Comparison of ENCODE assay signal across 26 mouse cellular contexts in the genomic region with DNA sequence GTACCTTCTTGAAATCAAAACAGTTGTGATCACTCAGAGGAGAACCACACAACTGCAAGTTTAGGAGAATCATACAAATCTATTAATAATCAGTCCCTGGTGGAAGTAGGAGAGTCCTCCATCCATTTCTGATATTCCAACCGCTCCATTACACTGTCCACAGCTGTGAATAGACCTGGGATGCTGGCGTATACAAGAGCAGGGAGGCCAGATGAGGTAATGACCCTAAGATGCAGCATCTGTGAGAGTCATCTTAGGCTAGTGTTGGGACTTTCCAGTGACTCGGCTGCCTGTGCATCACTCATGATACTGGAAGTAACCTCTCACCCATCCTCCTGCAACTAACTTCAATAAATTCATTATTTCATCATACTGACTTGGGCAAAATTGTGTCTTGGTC.
A peak's percentile ranks its signal among the peaks of the same experiment; 100 is the strongest.
DNase-seq lines count a peak whose midpoint lies in the region; ATAC-seq and TF ChIP-seq lines count a peak whose summit lies in the region.
"Had no signal": no experiment of that assay in that cellular context is flagged by ENCODE, and none has a peak within 500 bp of the region (broad histone marks: within the 10 kb centered on the region; RNA-seq: fewer than 3 reads in every experiment).

No protein-coding gene starts in this region.

- H3K27ac ChIP-seq in embryonic facial prominence, embryonic 11.5 days (replicated peaks; ENCODE audit: low read depth, low read length), result no peak overlapping the region
- no peak overlapping the region for H3K27ac ChIP-seq in embryonic facial prominence, embryonic 10.5 days (replicated peaks)
- H3K27ac ChIP-seq in cerebellum, adult 2 months (ENCODE audit: insufficient read depth, low read length), result no peak overlapping the region
- H3K27ac ChIP-seq: embryonic facial prominence, embryonic 13.5 days; embryonic facial prominence, embryonic 15.5 days; forebrain, embryonic 10.5 days; forebrain, embryonic 12.5 days had no signal

- no peak for TF ChIP-seq POLR2A in cerebellum, adult 2 months (IDR thresholded peaks at IDR 0.05; ENCODE audit: borderline replicate concordance, insufficient read depth, low read length)

- intact Hi-C loops in gastrocnemius, postnatal 14 days (cut with DNase I; ENCODE audit: low total_unique reads), result no loop called here
- intact Hi-C loops in gastrocnemius, postnatal 36 days (cut with DNase I), result no loop called here

- H3K4me2 ChIP-seq in embryonic facial prominence, embryonic 11.5 days (ENCODE audit: low read depth, low read length), result no peak overlapping the region
- H3K4me2 ChIP-seq: embryonic facial prominence, embryonic 13.5 days; embryonic facial prominence, embryonic 15.5 days; forebrain, embryonic 12.5 days had no signal

- no peaks in the 10 kb centered on the region for H3K27me3 ChIP-seq in embryonic facial prominence, embryonic 11.5 days (ENCODE audit: control insufficient read depth, insufficient read depth, low read length)
- no peaks in the 10 kb centered on the region for H3K27me3 ChIP-seq in embryonic facial prominence, embryonic 10.5 days (replicated peaks; ENCODE audit: low read depth, poor library complexity, severe bottlenecking)
- no peaks in the 10 kb centered on the region for H3K27me3 ChIP-seq in cerebellum, adult 2 months (ENCODE audit: control insufficient read depth, insufficient read depth, low read length)
- H3K27me3 ChIP-seq: embryonic facial prominence, embryonic 13.5 days; embryonic facial prominence, embryonic 15.5 days; forebrain, embryonic 12.5 days; Patski had no signal

- H3K9me3 ChIP-seq in embryonic facial prominence, embryonic 11.5 days (replicated peaks; ENCODE audit: control insufficient read depth, low read length), result no peaks in the 10 kb centered on the region
- no peaks in the 10 kb centered on the region for H3K9me3 ChIP-seq in embryonic facial prominence, embryonic 10.5 days
- H3K9me3 ChIP-seq: embryonic facial prominence, embryonic 13.5 days; embryonic facial prominence, embryonic 15.5 days; forebrain, embryonic 10.5 days; forebrain, embryonic 12.5 days had no signal

- WGBS in embryonic facial prominence, embryonic 11.5 days, result 87% methylated on average over 3 of the region's 3 CpGs
- 90% methylated on average over 3 of the region's 3 CpGs for WGBS in embryonic facial prominence, embryonic 10.5 days
- WGBS in cerebellum, adult 2 months, result 94% methylated on average over 3 of the region's 3 CpGs

- H3K4me1 ChIP-seq in embryonic facial prominence, embryonic 11.5 days (ENCODE audit: control insufficient read depth, insufficient read depth, low read length), result no peaks in the 10 kb centered on the region
- no peaks in the 10 kb centered on the region for H3K4me1 ChIP-seq in embryonic facial prominence, embryonic 10.5 days
- no peaks in the 10 kb centered on the region; the same call in 1 of the 2 replicates for H3K4me1 ChIP-seq in cerebellum, adult 2 months (ENCODE audit: control insufficient read depth, insufficient read depth, low read length)

- no peak for TF ChIP-seq CTCF in cerebellum, adult 2 months (IDR thresholded peaks at IDR 0.05; ENCODE audit: borderline replicate concordance, insufficient read depth, low read depth, low read length)

- ATAC-seq in embryonic facial prominence, embryonic 11.5 days (replicated peaks; ENCODE audit: insufficient number of reproducible peaks, low FRiP score, low TSS enrichment, low read depth), result 0 out of 2 replicates have a peak, but pooled peaks have one; percentile 52
- ATAC-seq: activated CD4-positive, CD25-positive, alpha-beta regulatory T cell, adult 4 months; forebrain, embryonic 14.5 days; forebrain, embryonic 16.5 days; Patski had no signal

- no peak for DNase-seq in embryonic facial prominence, embryonic 11.5 days (ENCODE audit: low spot score)
- DNase-seq in embryonic facial prominence, embryonic 10.5 days (ENCODE audit: low spot score), result no peak
- peak; percentile 8 for DNase-seq in gastrocnemius, postnatal 14 days
- no peak for DNase-seq in gastrocnemius, postnatal 36 days
- peak; percentile 78 for DNase-seq in heart, adult 11 months
- no peak for DNase-seq in heart, postnatal 4 days
- DNase-seq in skeletal muscle tissue, adult 2 months (ENCODE audit: low read depth, low spot score), result peak; percentile 33
- no peak for DNase-seq in cerebellum, adult 2 months
- DNase-seq: adrenal gland, adult 8-10 months; adrenal gland, postnatal 14 days; adrenal gland, postnatal 36 days; cerebellum, adult 11-12 months; cerebellum, adult 8-10 months; cerebellum, adult 9-11 months; cerebellum, postnatal 14 days; cerebellum, postnatal 36 days; embryo, embryonic 11 days had no signal

- no peak overlapping the region for H3K9ac ChIP-seq in embryonic facial prominence, embryonic 11.5 days (replicated peaks; ENCODE audit: low read length)
- H3K9ac ChIP-seq: embryonic facial prominence, embryonic 13.5 days; embryonic facial prominence, embryonic 15.5 days; forebrain, embryonic 12.5 days had no signal

- H3K36me3 ChIP-seq in embryonic facial prominence, embryonic 11.5 days (replicated peaks; ENCODE audit: control insufficient read depth, insufficient read depth, low read depth, low read length), result no peaks in the 10 kb centered on the region
- no peaks in the 10 kb centered on the region for H3K36me3 ChIP-seq in embryonic facial prominence, embryonic 10.5 days (replicated peaks)
- H3K36me3 ChIP-seq: embryonic facial prominence, embryonic 13.5 days; embryonic facial prominence, embryonic 15.5 days; forebrain, embryonic 10.5 days; forebrain, embryonic 12.5 days had no signal

- H3K4me3 ChIP-seq in embryonic facial prominence, embryonic 11.5 days (ENCODE audit: low read depth, low read length), result no peak overlapping the region
- no peak overlapping the region for H3K4me3 ChIP-seq in embryonic facial prominence, embryonic 10.5 days
- no peak overlapping the region for H3K4me3 ChIP-seq in cerebellum, adult 2 months (replicated peaks; ENCODE audit: insufficient read depth, low read depth, low read length)
- H3K4me3 ChIP-seq: embryonic facial prominence, embryonic 13.5 days; embryonic facial prominence, embryonic 15.5 days; erythroblast, embryonic 14.5 days; forebrain, embryonic 10.5 days; forebrain, embryonic 12.5 days had no signal

Comparison
In these comparisons a context has a peak if more than half of its experiments do, and no peak if none do; other contexts are left out.
1. DNase-seq: peak in gastrocnemius, postnatal 14 days (single experiment), heart, adult 11 months (single experiment) and skeletal muscle tissue, adult 2 months (single experiment); none in embryonic facial prominence, embryonic 11.5 days (single experiment), embryonic facial prominence, embryonic 10.5 days (single experiment), gastrocnemius, postnatal 36 days (0 of 2), heart, postnatal 4 days (single experiment) and cerebellum, adult 2 months (0 of 2).